Mouse (Mus musculus) thymus, adult 2 months (tissue): Measurements from ENCODE around the gene Ciz1. TPM values are rescaled to one million over a fixed set of nuclear protein-coding genes. Genes with fewer than 3 reads are reported as not detected.

Source experiments
- DNase-seq: peaks from one replicate; pipeline ENCODE4 v3.0.0; 2021
- H3K27ac ChIP-seq: fragments of 200-500 bp; 2 replicates; pipeline ENCODE4 v1.5.1; 2012; ENCODE audit warnings: low read length, control low read depth; ENCODE audit not compliant: control insufficient read depth, insufficient read depth
- H3K27me3 ChIP-seq: fragments of 200-500 bp; 2 replicates; pipeline ENCODE4 v1.6.1; 2012; ENCODE audit warnings: mild to moderate bottlenecking, low read length, moderate library complexity, mixed read lengths; ENCODE audit not compliant: control insufficient read depth, insufficient read depth
- H3K36me3 ChIP-seq: fragments of 200-500 bp; 2 replicates; pipeline ENCODE4 v1.6.1; 2012; ENCODE audit warnings: mild to moderate bottlenecking, low read length, moderate library complexity; ENCODE audit not compliant: control insufficient read depth, insufficient read depth
- H3K4me1 ChIP-seq: fragments of 200-500 bp; replicated peaks from 2 replicates; pipeline ENCODE4 v1.6.1; 2012; ENCODE audit warnings: low read length; ENCODE audit not compliant: control insufficient read depth, insufficient read depth
- H3K4me3 ChIP-seq: fragments of 200-500 bp; 2 replicates; pipeline ENCODE4 v1.5.1; 2012; ENCODE audit warnings: mild to moderate bottlenecking, low read length, control low read depth, moderate library complexity; ENCODE audit not compliant: control insufficient read depth, insufficient read depth
- CTCF ChIP-seq: fragments of 200-500 bp; IDR thresholded peaks from 2 replicates; pipeline ENCODE4 v1.5.1; 2012; ENCODE audit warnings: mild to moderate bottlenecking, control low read depth, low read length, moderate library complexity, borderline replicate concordance; ENCODE audit not compliant: control insufficient read depth, poor library complexity, insufficient read depth; ENCODE audit errors: extremely low read depth
- POLR2A ChIP-seq: fragments of 200-500 bp; IDR thresholded peaks from 2 replicates; pipeline ENCODE4 v1.6.1; 2012; ENCODE audit warnings: mild to moderate bottlenecking, low read length, control low read depth, moderate library complexity; ENCODE audit not compliant: control insufficient read depth, poor library complexity, insufficient read depth; ENCODE audit errors: extremely low read depth
- WGBS: fragments of 180-500 bp; shearing (Covaris S2); methylation state at CpG from one replicate; pipeline ENCODE4 v1.1.7; 2018; 5-methylcytosine and 5-hydroxymethylcytosine counted together
- polyA plus RNA-seq: library from polyadenylated mRNA; depleted of rRNA; stranded (reverse); fragments of >200 nt; gene quantifications from 2 replicates; pipeline ENCODE4 v1.2.3, GENCODE M21; 2012

Gene Ciz1
- polyA plus RNA-seq, 1 experiment, result 517 TPM

GRCm38 (mm10) chr2:32325342-32325741 lies 26.8 kb upstream of the Ciz1 start:
- Histone ChIP-seq H3K4me1 (no peaks in the 10 kb centered on the region), H3K27ac (no peak overlapping the region), H3K36me3 (no peaks in the 10 kb centered on the region), H3K4me3 (no peak overlapping the region), H3K27me3 (0 out of 2 replicates have a peak, but pooled peaks cover 2% of the 10 kb centered on the region)
- WGBS, result 66% methylated on average over 7 of the region's 7 CpGs
- TF ChIP-seq CTCF, result no peak
- no peak for DNase-seq

- TF ChIP-seq CTCF, result no peak
- TF ChIP-seq POLR2A, result no peak
- H3K36me3 ChIP-seq, result no peaks in the 10 kb centered on the region
- DNase-seq, result no peak
- no peaks in the 10 kb centered on the region for H3K4me1 ChIP-seq
- no peak overlapping the region for H3K27ac ChIP-seq
- H3K27me3 ChIP-seq, result 0 out of 2 replicates have a peak, but pooled peaks cover 2% of the 10 kb centered on the region
- H3K4me3 ChIP-seq, result no peak overlapping the region
- 93% methylated on average over 4 of the region's 4 CpGs for WGBS
Observed at GRCm38 (mm10) chr2:32327200-32327599, 24.9 kb upstream of the Ciz1 start.

DNA sequence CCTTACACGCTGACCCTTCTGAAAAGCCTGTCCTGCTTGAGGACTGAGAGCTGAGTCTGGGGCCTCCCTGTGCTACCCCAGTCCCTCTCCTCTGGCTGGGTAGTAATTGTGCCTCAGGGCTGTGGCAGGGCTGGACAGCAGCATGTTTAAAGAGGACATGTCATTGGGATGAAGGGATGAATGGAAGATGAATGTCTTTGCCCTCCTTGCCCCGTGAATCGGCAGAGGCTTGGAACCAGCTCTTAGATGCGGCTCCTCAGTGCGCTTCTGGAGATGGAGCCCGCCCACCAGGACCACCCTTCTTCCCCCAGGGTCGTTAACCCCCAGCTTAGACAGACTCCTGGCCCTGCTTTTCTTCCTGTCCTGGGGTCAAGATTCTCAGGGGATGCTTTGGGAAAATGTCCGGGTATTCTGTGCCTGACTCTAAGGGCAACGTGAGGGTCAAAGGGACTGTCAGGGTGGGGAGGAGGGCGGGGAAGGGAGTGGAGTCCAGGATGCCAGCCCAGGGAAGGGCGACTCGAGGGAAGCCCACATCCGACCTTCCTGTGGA lies 23.1 kb upstream of the Ciz1 start:
- no peak overlapping the region for H3K27ac ChIP-seq
- H3K36me3 ChIP-seq, result no peaks in the 10 kb centered on the region
- DNase-seq, result no peak
- H3K4me3 ChIP-seq, result no peak overlapping the region
- TF ChIP-seq CTCF (no peak), POLR2A (no peak)
- WGBS, result 71% methylated on average over 13 of the region's 13 CpGs
- H3K4me1 ChIP-seq, result no peaks in the 10 kb centered on the region
- 0 out of 2 replicates have a peak, but pooled peaks cover 2% of the 10 kb centered on the region for H3K27me3 ChIP-seq

GRCm38 (mm10) chr2:32329531-32329930 lies 22.6 kb upstream of the Ciz1 start:
- TF ChIP-seq CTCF (no peak), POLR2A (no peak)
- no peak for DNase-seq
- WGBS, result 93% methylated on average over 6 of the region's 6 CpGs
- Histone ChIP-seq H3K36me3 (no peaks in the 10 kb centered on the region), H3K4me1 (no peaks in the 10 kb centered on the region), H3K4me3 (no peak overlapping the region), H3K27me3 (0 out of 2 replicates have a peak, but pooled peaks cover 2% of the 10 kb centered on the region), H3K27ac (no peak overlapping the region)

DNA sequence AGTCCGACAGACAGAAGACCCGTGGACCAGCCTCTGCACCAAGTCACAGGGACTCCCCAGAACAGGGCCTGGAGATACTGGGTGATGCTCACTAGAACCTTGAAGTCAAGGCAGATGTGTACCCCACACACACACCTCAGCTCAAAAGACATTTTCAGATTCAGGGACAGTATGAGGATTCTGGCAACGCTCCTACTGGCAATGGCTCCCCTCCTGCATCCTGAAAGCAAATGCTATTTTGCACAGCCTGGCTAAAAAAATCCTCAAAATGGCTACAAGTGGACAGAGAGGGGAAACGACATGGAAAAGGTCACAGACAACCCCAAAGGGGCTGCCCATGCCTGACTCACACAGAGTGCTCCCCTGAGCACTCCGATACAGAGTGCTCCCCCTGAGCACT lies 20.0 kb upstream of the Ciz1 start:
- DNase-seq, result no peak
- no peak for TF ChIP-seq CTCF
- TF ChIP-seq POLR2A, result no peak
- Histone ChIP-seq H3K4me1 (no peaks in the 10 kb centered on the region), H3K36me3 (no peaks in the 10 kb centered on the region), H3K27me3 (no peaks in the 10 kb centered on the region), H3K27ac (no peak overlapping the region), H3K4me3 (no peak overlapping the region)
- 82% methylated on average over 5 of the region's 5 CpGs for WGBS

DNA sequence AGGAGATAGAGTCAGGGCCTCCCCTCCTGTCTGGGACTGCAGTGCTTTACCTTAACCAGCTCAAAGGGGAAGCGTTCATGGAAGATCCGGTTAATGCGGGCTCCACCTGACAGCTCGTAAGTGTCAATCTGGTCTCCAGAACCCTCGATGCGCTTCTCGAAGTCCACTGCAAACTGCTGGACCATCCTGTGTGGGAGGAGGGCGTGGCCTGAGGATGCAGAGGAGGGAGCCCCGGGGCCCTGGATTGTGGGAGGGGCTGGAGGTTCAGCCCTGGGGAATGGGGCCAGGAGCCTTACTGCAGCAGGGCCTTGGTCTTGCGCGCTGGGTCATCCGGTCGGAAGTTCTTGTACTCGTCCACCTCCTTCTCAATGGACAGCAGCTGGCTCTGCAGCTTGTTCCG lies 16.2 kb upstream of the Ciz1 start:
- DNase-seq, result no peak
- WGBS, result 46% methylated on average over 15 of the region's 15 CpGs
- Histone ChIP-seq H3K4me1 (no peaks in the 10 kb centered on the region), H3K27ac (no peak overlapping the region), H3K36me3 (no peaks in the 10 kb centered on the region), H3K4me3 (no peak overlapping the region), H3K27me3 (no peaks in the 10 kb centered on the region)
- TF ChIP-seq POLR2A (no peak), CTCF (no peak)
